Mouse (Mus musculus): Measurements from ENCODE around the gene Morn4. TPM values are rescaled to one million over a fixed set of nuclear protein-coding genes. Genes with fewer than 3 reads are reported as not detected.

The Morn4 gene
- polyA plus RNA-seq, 1 experiment from 2014 or later = 24.2 TPM

DNA sequence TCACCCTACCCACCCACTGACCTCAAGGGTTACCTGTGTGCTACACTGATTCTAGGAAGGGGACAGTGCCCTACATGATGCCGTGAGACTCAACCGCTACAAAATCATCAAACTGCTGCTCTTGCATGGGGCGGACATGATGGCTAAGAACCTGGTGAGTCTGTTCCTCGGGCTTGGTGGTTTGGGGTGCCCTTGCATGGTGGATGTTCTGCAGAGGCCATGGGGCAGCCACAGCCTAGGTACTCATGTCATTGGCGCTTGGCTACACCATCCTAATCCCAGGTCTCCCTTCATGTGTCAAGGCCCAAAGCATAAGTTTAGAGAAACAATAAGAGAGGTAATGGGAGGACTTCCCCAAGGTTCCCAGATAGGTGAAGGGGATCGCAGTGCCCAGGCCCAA lies 42.2 kb downstream of the Morn4 start:
- Histone ChIP-seq H3K4me1 (replicated peaks; ENCODE audit: control insufficient read depth, insufficient read depth, low read length) (peaks cover 4% of the 10 kb centered on the region), H3K4me3 (ENCODE audit: low read depth, low read length) (no peak overlapping the region), H3K36me3 (ENCODE audit: control insufficient read depth, insufficient read depth, low read length) (no peaks in the 10 kb centered on the region), H3K27ac (ENCODE audit: low read depth) (no peak overlapping the region), H3K27me3 (replicated peaks; ENCODE audit: control insufficient read depth, insufficient read depth, low read length) (no peaks in the 10 kb centered on the region), H3K9ac (ENCODE audit: low read length) (no peak overlapping the region), H3K4me2 (ENCODE audit: low read length) (no peak overlapping the region), H3K9me3 (ENCODE audit: control insufficient read depth, low read length) (no peaks in the 10 kb centered on the region)
- 97% methylated on average over 6 of the region's 6 CpGs for WGBS
- ATAC-seq (replicated peaks; ENCODE audit: low FRiP score, low TSS enrichment, low read depth) (no peak), DNase-seq (ENCODE audit: low spot score) (no peak)

DNA sequence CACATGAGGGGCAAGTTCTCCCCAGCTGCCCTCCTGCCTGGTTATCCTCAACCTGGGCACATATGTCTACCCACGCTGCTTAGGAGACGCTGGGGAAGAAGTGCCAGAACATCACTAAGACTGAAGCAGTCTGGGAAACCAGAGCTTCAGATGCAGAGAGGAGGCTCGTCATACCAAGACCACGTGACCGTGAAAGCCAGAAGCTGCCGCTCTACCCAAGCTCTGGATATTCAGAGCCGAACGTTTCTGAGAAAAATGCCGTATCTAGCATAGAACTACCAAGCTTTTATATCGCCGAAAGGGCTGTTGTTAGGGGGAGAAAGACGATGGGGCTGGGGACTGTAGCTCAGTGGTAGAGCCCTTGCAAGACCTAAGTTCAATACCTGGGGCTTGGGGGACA lies 47.8 kb downstream of the Morn4 start:
- WGBS = 86% methylated on average over 12 of the region's 12 CpGs
- Histone ChIP-seq H3K27ac (ENCODE audit: low read depth) (no peak overlapping the region), H3K4me3 (ENCODE audit: low read depth, low read length) (no peak overlapping the region), H3K9me3 (ENCODE audit: control insufficient read depth, low read length) (no peaks in the 10 kb centered on the region), H3K27me3 (replicated peaks; ENCODE audit: control insufficient read depth, insufficient read depth, low read length) (no peaks in the 10 kb centered on the region), H3K4me2 (ENCODE audit: low read length) (no peak overlapping the region), H3K4me1 (replicated peaks; ENCODE audit: control insufficient read depth, insufficient read depth, low read length) (0 out of 2 replicates have a peak, but pooled peaks cover 4% of the 10 kb centered on the region), H3K9ac (ENCODE audit: low read length) (no peak overlapping the region), H3K36me3 (ENCODE audit: control insufficient read depth, insufficient read depth, low read length) (no peaks in the 10 kb centered on the region)
- DNase-seq (ENCODE audit: low spot score) (no peak), ATAC-seq (replicated peaks; ENCODE audit: low FRiP score, low TSS enrichment, low read depth) (no peak)

DNA sequence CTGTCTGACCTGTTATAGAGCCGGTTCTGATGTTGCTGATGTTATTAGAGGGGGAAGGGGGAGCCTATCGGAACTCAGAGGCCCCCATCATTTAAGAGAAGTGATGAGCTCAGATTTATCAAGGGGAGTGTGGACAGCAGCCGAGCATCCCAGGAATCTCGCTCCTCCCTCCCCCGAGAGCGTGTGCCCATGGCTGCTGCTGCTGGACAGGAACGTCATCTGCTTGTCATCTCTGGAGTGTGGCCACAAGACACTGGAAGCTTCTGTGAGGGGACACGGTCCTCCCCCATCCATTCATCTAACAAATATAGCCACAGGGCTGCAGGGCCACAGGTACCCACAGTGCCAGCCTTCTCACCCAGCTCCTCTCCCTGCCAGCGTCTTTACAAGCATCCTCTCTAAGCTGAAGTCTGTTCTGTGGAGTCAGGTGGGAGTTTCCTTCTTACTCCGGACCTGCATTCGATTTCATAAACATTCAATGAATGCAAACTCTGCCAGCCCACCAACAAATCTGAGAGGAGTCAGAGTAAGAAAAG lies 48.9 kb downstream of the Morn4 start:
- 62% methylated on average over 11 of the region's 11 CpGs for WGBS
- Histone ChIP-seq H3K9me3 (ENCODE audit: control insufficient read depth, low read length) (no peaks in the 10 kb centered on the region), H3K9ac (ENCODE audit: low read length) (no peak overlapping the region), H3K4me3 (ENCODE audit: low read depth, low read length) (no peak overlapping the region), H3K36me3 (ENCODE audit: control insufficient read depth, insufficient read depth, low read length) (no peaks in the 10 kb centered on the region; the same call in 1 of the 2 replicates), H3K4me1 (replicated peaks; ENCODE audit: control insufficient read depth, insufficient read depth, low read length) (0 out of 2 replicates have a peak, but pooled peaks cover 4% of the 10 kb centered on the region), H3K27ac (ENCODE audit: low read depth) (no peak overlapping the region), H3K4me2 (ENCODE audit: low read length) (no peak overlapping the region), H3K27me3 (replicated peaks; ENCODE audit: control insufficient read depth, insufficient read depth, low read length) (no peaks in the 10 kb centered on the region)
- ATAC-seq (replicated peaks; ENCODE audit: low FRiP score, low TSS enrichment, low read depth) (no peak), DNase-seq (ENCODE audit: low spot score) (no peak)

DNA sequence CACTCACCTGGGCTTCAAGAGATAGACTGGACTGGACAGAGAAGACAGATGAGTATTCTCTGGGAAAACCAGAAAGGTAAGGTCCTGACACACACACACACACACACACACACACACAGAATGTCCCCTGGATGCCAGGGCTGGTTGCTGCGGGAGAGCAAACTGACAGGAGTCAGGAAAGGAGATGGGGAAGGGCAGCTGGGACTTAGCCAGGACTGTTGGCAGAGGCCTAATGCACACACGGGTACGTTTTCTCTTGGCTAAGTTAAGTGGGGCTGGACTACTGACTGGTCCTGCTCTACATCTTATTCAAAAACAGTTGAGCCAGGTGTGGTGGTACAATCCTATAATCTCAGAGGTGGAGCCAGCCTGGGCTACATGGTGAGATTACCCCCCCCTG lies 49.8 kb downstream of the Morn4 start:
- Histone ChIP-seq H3K36me3 (ENCODE audit: control insufficient read depth, insufficient read depth, low read length) (no peaks in the 10 kb centered on the region; the same call in 1 of the 2 replicates), H3K4me3 (ENCODE audit: low read depth, low read length) (no peak overlapping the region), H3K27me3 (replicated peaks; ENCODE audit: control insufficient read depth, insufficient read depth, low read length) (no peaks in the 10 kb centered on the region), H3K4me2 (ENCODE audit: low read length) (no peak overlapping the region), H3K9ac (ENCODE audit: low read length) (no peak overlapping the region), H3K27ac (ENCODE audit: low read depth) (no peak overlapping the region), H3K4me1 (replicated peaks; ENCODE audit: control insufficient read depth, insufficient read depth, low read length) (0 out of 2 replicates have a peak, but pooled peaks cover 4% of the 10 kb centered on the region), H3K9me3 (ENCODE audit: control insufficient read depth, low read length) (no peaks in the 10 kb centered on the region)
- 74% methylated on average over 3 of the region's 3 CpGs for WGBS
- no peak for DNase-seq (ENCODE audit: low spot score)
- no peak for ATAC-seq (replicated peaks; ENCODE audit: low FRiP score, low TSS enrichment, low read depth)

DNA sequence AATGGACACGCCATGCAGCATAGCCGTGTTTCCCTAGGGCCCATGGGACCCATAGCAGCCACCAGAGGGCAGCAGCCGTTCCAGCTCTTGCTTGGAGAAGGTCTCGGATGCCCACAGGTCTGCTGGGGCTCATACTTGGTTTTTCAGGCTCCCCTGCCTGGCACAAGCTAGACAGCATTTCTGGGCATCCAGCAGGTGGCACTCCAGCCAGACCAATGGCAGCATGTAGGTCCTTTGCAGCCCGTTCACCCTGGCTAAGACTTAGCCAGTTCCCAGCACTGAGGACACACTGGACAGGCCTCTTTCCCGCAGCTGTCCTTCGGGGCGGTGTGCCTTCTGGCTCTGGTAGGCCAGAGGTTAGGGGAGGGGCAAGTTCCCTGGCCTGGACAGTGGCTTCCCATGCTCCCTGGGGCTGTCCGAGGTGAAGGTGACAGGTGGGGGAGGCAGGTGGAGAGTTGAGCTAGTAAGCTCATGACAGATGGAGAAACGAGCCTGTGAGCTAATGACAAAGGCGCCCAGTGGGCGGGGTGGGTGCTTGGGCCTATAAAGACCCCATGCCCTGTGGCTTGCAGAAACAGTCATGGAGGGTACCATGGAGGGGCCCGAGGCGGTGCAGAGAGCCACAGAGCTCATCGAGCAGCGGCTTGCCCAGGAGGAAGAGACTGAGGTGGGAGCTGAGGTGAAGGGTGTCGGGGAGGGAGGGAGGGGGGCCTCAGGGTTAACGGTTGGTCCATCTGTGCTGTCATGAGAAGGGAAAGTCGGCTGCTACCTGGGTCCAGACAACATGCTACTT lies 50.5 kb downstream of the Morn4 start, which contains the start of gene Ankrd2:
Gene Ankrd2 (plus strand): TSS at position 545 of the 793 bp plus-strand sequence.
- Histone ChIP-seq H3K9ac (ENCODE audit: low read length) (no peak within 1 kb of the TSS), H3K4me2 (ENCODE audit: low read length) (no peak within 1 kb of the TSS), H3K4me3 (ENCODE audit: low read depth, low read length) (no peak within 1 kb of the TSS), H3K27me3 (replicated peaks; ENCODE audit: control insufficient read depth, insufficient read depth, low read length) (no peaks in the 10 kb centered on the region), H3K4me1 (replicated peaks; ENCODE audit: control insufficient read depth, insufficient read depth, low read length) (0 out of 2 replicates have a peak, but pooled peaks cover 4% of the 10 kb centered on the region), H3K36me3 (ENCODE audit: control insufficient read depth, insufficient read depth, low read length) (no peaks in the 10 kb centered on the region; the same call in 1 of the 2 replicates), H3K27ac (ENCODE audit: low read depth) (no peak within 1 kb of the TSS), H3K9me3 (ENCODE audit: control insufficient read depth, low read length) (no peaks in the 10 kb centered on the region)
- WGBS = 66% methylated on average over 19 of the region's 19 CpGs
- ATAC-seq (replicated peaks; ENCODE audit: low FRiP score, low TSS enrichment, low read depth) (peak; percentile 78), DNase-seq (ENCODE audit: low spot score) (peak; percentile 88)

DNA sequence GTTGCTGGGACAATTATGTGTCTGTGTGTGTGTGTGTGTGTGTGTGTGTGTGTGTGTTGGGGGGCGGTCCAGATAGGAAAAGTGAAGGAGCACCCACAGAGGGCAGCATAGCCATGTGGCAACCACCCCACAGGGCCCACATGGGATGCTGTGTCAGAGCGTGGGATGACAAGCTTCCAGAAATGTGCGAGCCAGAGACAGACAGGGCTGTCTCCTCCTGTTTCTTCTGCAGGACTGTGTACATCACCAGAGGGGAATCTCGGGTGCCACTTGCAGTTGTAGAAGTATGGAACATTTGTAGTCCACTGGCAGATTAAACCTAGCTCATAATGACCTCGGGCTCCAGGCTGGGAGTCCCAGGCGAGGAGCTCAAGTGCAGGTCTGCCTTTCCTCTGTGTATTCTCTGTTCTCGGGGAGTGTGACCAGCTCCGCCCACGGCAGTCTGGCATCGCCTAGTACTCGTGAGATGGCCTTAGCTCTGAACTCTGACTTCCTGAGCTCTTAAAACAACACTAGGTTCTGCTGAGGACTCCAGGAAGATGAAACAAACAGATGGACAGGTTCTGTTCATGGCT lies 51.2 kb downstream of the Morn4 start:
- DNase-seq (ENCODE audit: low spot score) (peak; percentile 63), ATAC-seq (replicated peaks; ENCODE audit: low FRiP score, low TSS enrichment, low read depth) (no peak)
- H3K27me3 ChIP-seq (replicated peaks; ENCODE audit: control insufficient read depth, insufficient read depth, low read length) = no peaks in the 10 kb centered on the region
- no peaks in the 10 kb centered on the region for H3K9me3 ChIP-seq (ENCODE audit: control insufficient read depth, low read length)
- no peak overlapping the region for H3K4me2 ChIP-seq (ENCODE audit: low read length)
- WGBS = 53% methylated on average over 11 of the region's 11 CpGs
- H3K9ac ChIP-seq (ENCODE audit: low read length) = no peak overlapping the region
- H3K27ac ChIP-seq (ENCODE audit: low read depth) = no peak overlapping the region
- H3K36me3 ChIP-seq (ENCODE audit: control insufficient read depth, insufficient read depth, low read length) = no peaks in the 10 kb centered on the region; the same call in 1 of the 2 replicates
- 0 out of 2 replicates have a peak, but pooled peaks cover 4% of the 10 kb centered on the region for H3K4me1 ChIP-seq (replicated peaks; ENCODE audit: control insufficient read depth, insufficient read depth, low read length)
- H3K4me3 ChIP-seq (ENCODE audit: low read depth, low read length) = no peak overlapping the region

DNA sequence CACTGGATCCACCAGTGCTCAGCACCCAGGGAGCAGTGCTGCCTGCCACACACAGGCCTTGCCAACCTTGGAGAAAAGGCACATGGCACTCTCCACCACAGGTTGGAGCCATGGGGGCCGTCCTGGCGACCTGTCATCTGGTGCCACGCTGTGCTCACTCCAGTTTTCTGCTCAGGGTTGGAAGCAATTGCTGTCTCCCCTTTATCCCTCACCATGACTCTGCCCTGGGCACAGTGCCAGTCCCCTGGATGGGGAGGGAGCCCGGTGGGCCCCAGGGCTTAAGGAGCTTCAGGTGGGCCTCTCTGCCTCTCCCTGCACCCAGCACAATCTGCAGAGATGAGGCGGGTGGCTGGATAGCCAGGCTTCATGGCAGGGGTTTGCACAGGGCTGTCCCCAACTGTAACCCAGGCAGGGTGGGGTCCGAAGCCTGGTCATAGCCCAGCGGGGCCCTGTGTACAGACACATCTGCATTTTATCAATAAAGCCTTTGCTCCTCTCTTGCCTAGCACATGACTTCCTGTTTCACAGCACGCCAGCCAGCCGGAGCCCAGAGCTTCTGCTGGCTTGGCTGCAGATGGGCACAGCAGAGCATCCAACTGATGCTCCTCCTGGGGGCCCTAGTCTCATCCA lies 51.9 kb downstream of the Morn4 start:
- DNase-seq (ENCODE audit: low spot score) = no peak
- Histone ChIP-seq H3K4me1 (replicated peaks; ENCODE audit: control insufficient read depth, insufficient read depth, low read length) (0 out of 2 replicates have a peak, but pooled peaks cover 4% of the 10 kb centered on the region), H3K4me3 (ENCODE audit: low read depth, low read length) (no peak overlapping the region), H3K9ac (ENCODE audit: low read length) (no peak overlapping the region), H3K4me2 (ENCODE audit: low read length) (no peak overlapping the region), H3K27ac (ENCODE audit: low read depth) (no peak overlapping the region), H3K27me3 (replicated peaks; ENCODE audit: control insufficient read depth, insufficient read depth, low read length) (no peaks in the 10 kb centered on the region), H3K9me3 (ENCODE audit: control insufficient read depth, low read length) (no peaks in the 10 kb centered on the region), H3K36me3 (ENCODE audit: control insufficient read depth, insufficient read depth, low read length) (no peaks in the 10 kb centered on the region; the same call in 1 of the 2 replicates)
- peak; percentile 24; the same call in 1 of the 2 replicates for ATAC-seq (replicated peaks; ENCODE audit: low FRiP score, low TSS enrichment, low read depth)
- WGBS = 67% methylated on average over 9 of the region's 9 CpGs

DNA sequence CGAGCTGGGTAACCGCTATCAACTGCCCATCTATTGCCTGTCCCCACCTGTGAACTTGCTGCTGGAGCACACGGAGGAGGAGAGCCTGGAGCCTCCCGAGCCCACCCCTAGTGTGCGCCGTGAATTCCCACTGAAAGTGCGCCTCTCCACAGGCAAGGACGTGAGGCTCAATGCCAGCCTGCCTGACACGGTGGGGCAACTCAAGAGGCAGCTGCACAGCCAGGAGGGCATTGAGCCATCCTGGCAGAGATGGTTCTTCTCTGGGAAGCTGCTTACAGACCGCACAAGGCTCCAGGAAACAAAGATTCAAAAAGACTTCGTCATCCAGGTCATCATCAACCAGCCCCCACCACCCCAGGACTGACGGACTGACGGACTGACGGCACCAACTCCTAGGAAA lies 52.5 kb downstream of the Morn4 start:
- H3K4me1 ChIP-seq (replicated peaks; ENCODE audit: control insufficient read depth, insufficient read depth, low read length) = 0 out of 2 replicates have a peak, but pooled peaks cover 4% of the 10 kb centered on the region
- H3K27me3 ChIP-seq (replicated peaks; ENCODE audit: control insufficient read depth, insufficient read depth, low read length) = no peaks in the 10 kb centered on the region
- no peak overlapping the region for H3K27ac ChIP-seq (ENCODE audit: low read depth)
- H3K4me3 ChIP-seq (ENCODE audit: low read depth, low read length) = no peak overlapping the region
- H3K9me3 ChIP-seq (ENCODE audit: control insufficient read depth, low read length) = no peaks in the 10 kb centered on the region
- H3K36me3 ChIP-seq (ENCODE audit: control insufficient read depth, insufficient read depth, low read length) = no peaks in the 10 kb centered on the region; the same call in 1 of the 2 replicates
- DNase-seq (ENCODE audit: low spot score) (no peak), ATAC-seq (replicated peaks; ENCODE audit: low FRiP score, low TSS enrichment, low read depth) (no peak)
- no peak overlapping the region for H3K4me2 ChIP-seq (ENCODE audit: low read length)
- no peak overlapping the region for H3K9ac ChIP-seq (ENCODE audit: low read length)
- 85% methylated on average over 14 of the region's 14 CpGs for WGBS

All from intestine, embryonic 14.5 days (tissue).